Mouse (Mus musculus) megakaryocyte, embryonic 14.5 days (primary cell): Measurements from ENCODE around the gene Vps72. TPM values are rescaled to one million over a fixed set of nuclear protein-coding genes. Genes with fewer than 3 reads are reported as not detected.
"Not testable (repeated sequence)": the region's sequence is repeated elsewhere in the genome, so short reads cannot be mapped to it uniquely, and the experiment has no call there.

Experiments
- H3K27me3 ChIP-seq: replicated peaks from 2 replicates; pipeline ENCODE3; 2012; ENCODE audit warnings: inconsistent platforms
- H3K36me3 ChIP-seq: replicated peaks from 2 replicates; pipeline ENCODE3; 2012; ENCODE audit warnings: low read length, inconsistent platforms, mixed read lengths
- H3K4me1 ChIP-seq: 2 replicates; pipeline ENCODE4 v1.6.1; 2012; ENCODE audit warnings: inconsistent platforms
- H3K4me3 ChIP-seq: replicated peaks from 2 replicates; pipeline ENCODE3; 2012; ENCODE audit warnings: moderate library complexity, mild to moderate bottlenecking, inconsistent platforms
- H3K9me3 ChIP-seq: 2 replicates; pipeline ENCODE4 v1.6.1; 2012; ENCODE audit warnings: inconsistent platforms
- FLI1 ChIP-seq: IDR thresholded peaks from 2 replicates; pipeline ENCODE4 v1.6.1; 2012; ENCODE audit warnings: low read length, inconsistent platforms, mixed read lengths
- GATA1 ChIP-seq: IDR thresholded peaks from 3 replicates; pipeline ENCODE4 v1.6.1; 2012; ENCODE audit warnings: mixed read lengths, low read length, inconsistent platforms, borderline replicate concordance
- polyA plus RNA-seq: library from polyadenylated mRNA; stranded (reverse); fragments of >175 nt; gene quantifications from 2 replicates; pipeline ENCODE4 v1.2.3, GENCODE M21; 2012; ENCODE audit warnings: low replicate concordance; ENCODE audit not compliant: insufficient read depth

Gene Vps72
- polyA plus RNA-seq, 1 experiment: 231 TPM

- no peak for TF ChIP-seq FLI1
- no peak for TF ChIP-seq GATA1
- no peaks in the 10 kb centered on the region for H3K27me3 ChIP-seq
These were observed 4.3 kb upstream of the Vps72 start, which contains the start of gene Pip5k1a for GRCm38 (mm10) chr3:95106338-95107117. Pip5k1a (minus strand) TSS chr3:95106930.

GRCm38 (mm10) chr3:95107308-95107707, 3.5 kb upstream of the Vps72 start:
- not testable (repeated sequence) for H3K9me3 ChIP-seq, H3K27me3 ChIP-seq
- Histone ChIP-seq H3K4me3 (peak overlapping the region; percentile 98), H3K36me3 (peaks cover 14% of the 10 kb centered on the region), H3K4me1 (peaks cover 42% of the 10 kb centered on the region)

More at GRCm38 (mm10) chr3:95106338-95107117, 4.3 kb upstream of the Vps72 start, which contains the start of gene Pip5k1a:
- Histone ChIP-seq H3K4me3 (peak within 1 kb of the TSS; percentile 98), H3K36me3 (peaks cover 22% of the 10 kb centered on the region), H3K4me1 (peaks cover 45% of the 10 kb centered on the region), H3K9me3 (no peaks in the 10 kb centered on the region)

- Histone ChIP-seq H3K27me3 (no peaks in the 10 kb centered on the region), H3K36me3 (peaks cover 11% of the 10 kb centered on the region), H3K4me3 (no peak overlapping the region), H3K4me1 (peaks cover 45% of the 10 kb centered on the region), H3K9me3 (no peaks in the 10 kb centered on the region)
- TF ChIP-seq GATA1 (no peak), FLI1 (no peak)
These were observed 2.9 kb upstream of the Vps72 start for GRCm38 (mm10) chr3:95107898-95108297.

GRCm38 (mm10) chr3:95112760-95113159, 1.9 kb downstream of the Vps72 start:
- Histone ChIP-seq H3K4me3 (peak overlapping the region; percentile 82), H3K36me3 (peaks cover 35% of the 10 kb centered on the region), H3K4me1 (peaks cover 49% of the 10 kb centered on the region), H3K27me3 (no peaks in the 10 kb centered on the region), H3K9me3 (no peaks in the 10 kb centered on the region)
- TF ChIP-seq FLI1 (no peak), GATA1 (no peak)

- no peaks in the 10 kb centered on the region for H3K9me3 ChIP-seq
- peaks cover 57% of the 10 kb centered on the region for H3K4me1 ChIP-seq
- TF ChIP-seq FLI1 (no peak), GATA1 (no peak)
- H3K36me3 ChIP-seq: peaks cover 81% of the 10 kb centered on the region
- H3K4me3 ChIP-seq: peak overlapping the region; percentile 18
- H3K27me3 ChIP-seq: no peaks in the 10 kb centered on the region
These were observed 6.9 kb downstream of the Vps72 start for GRCm38 (mm10) chr3:95117751-95118150.

GRCm38 (mm10) chr3:95121580-95121979, 10.8 kb downstream of the Vps72 start:
- no peak overlapping the region for H3K4me3 ChIP-seq
- H3K4me1 ChIP-seq: peaks cover 49% of the 10 kb centered on the region
- no peaks in the 10 kb centered on the region for H3K27me3 ChIP-seq
- peaks cover 90% of the 10 kb centered on the region for H3K36me3 ChIP-seq
- no peaks in the 10 kb centered on the region for H3K9me3 ChIP-seq
- TF ChIP-seq FLI1: no peak
- TF ChIP-seq GATA1: no peak

- H3K36me3 ChIP-seq: peaks cover 91% of the 10 kb centered on the region
- H3K27me3 ChIP-seq: no peaks in the 10 kb centered on the region
- H3K4me1 ChIP-seq: peaks cover 36% of the 10 kb centered on the region
- no peak within 1 kb of the TSS for H3K4me3 ChIP-seq
- H3K9me3 ChIP-seq: no peaks in the 10 kb centered on the region
- TF ChIP-seq GATA1 (no peak), FLI1 (no peak)
These were observed 13.4 kb downstream of the Vps72 start, which contains the start of gene Tmod4 for GRCm38 (mm10) chr3:95124246-95124645. Tmod4 (plus strand) TSS chr3:95124476.

GRCm38 (mm10) chr3:95124972-95125371, 14.2 kb downstream of the Vps72 start:
- TF ChIP-seq GATA1 (no peak), FLI1 (no peak)
- Histone ChIP-seq H3K9me3 (no peaks in the 10 kb centered on the region), H3K4me3 (no peak overlapping the region), H3K36me3 (peaks cover 91% of the 10 kb centered on the region), H3K4me1 (peaks cover 32% of the 10 kb centered on the region), H3K27me3 (no peaks in the 10 kb centered on the region)

GRCm38 (mm10) chr3:95129226-95129651, 18.4 kb downstream of the Vps72 start:
- TF ChIP-seq GATA1: no peak
- no peak for TF ChIP-seq FLI1
- Histone ChIP-seq H3K27me3 (no peaks in the 10 kb centered on the region), H3K9me3 (no peaks in the 10 kb centered on the region), H3K4me3 (no peak overlapping the region), H3K4me1 (peaks cover 20% of the 10 kb centered on the region), H3K36me3 (peaks cover 81% of the 10 kb centered on the region)

- Histone ChIP-seq H3K4me3 (no peak overlapping the region), H3K9me3 (no peaks in the 10 kb centered on the region), H3K27me3 (no peaks in the 10 kb centered on the region), H3K4me1 (peaks cover 18% of the 10 kb centered on the region), H3K36me3 (peaks cover 72% of the 10 kb centered on the region)
- no peak for TF ChIP-seq GATA1
These were observed 19.3 kb downstream of the Vps72 start for GRCm38 (mm10) chr3:95130081-95130480.

GRCm38 (mm10) chr3:95132389-95132788, 21.6 kb downstream of the Vps72 start:
- H3K4me1 ChIP-seq: peaks cover 38% of the 10 kb centered on the region
- H3K4me3 ChIP-seq, H3K27me3 ChIP-seq, H3K9me3 ChIP-seq: not testable (repeated sequence)
- H3K36me3 ChIP-seq: peaks cover 64% of the 10 kb centered on the region
